Mouse (Mus musculus) embryonic facial prominence, embryonic 14.5 days (tissue): ENCODE measurements around the gene Dnaaf2. TPM values are rescaled to one million over a fixed set of nuclear protein-coding genes. Genes with fewer than 3 reads are reported as not detected.

Experiments used
- ATAC-seq: fragments of 200-750 bp; cut with Nextera tagmentation; 2 replicates; pipeline ENCODE4 v1.8.0; 2017; ENCODE audit warnings: low read depth, moderate number of reproducible peaks, moderate TSS enrichment
- DNase-seq: peaks from one replicate; pipeline ENCODE4 v3.0.0-alpha.2; 2015; ENCODE audit warnings: low spot score
- H3K27ac ChIP-seq: fragments of 300-500 bp; sonication (generic); replicated peaks from 2 replicates; pipeline ENCODE4 v1.5.1; 2014; ENCODE audit warnings: low read depth, mild to moderate bottlenecking, low read length, moderate library complexity
- H3K27me3 ChIP-seq: fragments of 300-500 bp; sonication (generic); replicated peaks from 2 replicates; pipeline ENCODE4 v1.6.1; 2014; ENCODE audit warnings: low read length; ENCODE audit not compliant: control insufficient read depth, insufficient read depth
- H3K36me3 ChIP-seq: fragments of 300-500 bp; sonication (generic); 2 replicates; pipeline ENCODE4 v1.6.1; 2014; ENCODE audit warnings: low read length, mixed read lengths; ENCODE audit not compliant: control insufficient read depth, insufficient read depth
- H3K4me1 ChIP-seq: fragments of 300-500 bp; sonication (generic); 2 replicates; pipeline ENCODE4 v1.6.1; 2014; ENCODE audit warnings: antibody characterized with exemption, low read length; ENCODE audit not compliant: control insufficient read depth, insufficient read depth
- H3K4me2 ChIP-seq: fragments of 300-500 bp; sonication (generic); 2 replicates; pipeline ENCODE4 v1.6.1; 2014; ENCODE audit warnings: low read depth, mild to moderate bottlenecking, low read length, moderate library complexity, mixed read lengths
- H3K4me3 ChIP-seq: fragments of 300-500 bp; sonication (generic); 2 replicates; pipeline ENCODE4 v1.5.1; 2014; ENCODE audit warnings: low read depth, mild to moderate bottlenecking, low read length
- H3K9ac ChIP-seq: fragments of 300-500 bp; sonication (generic); 2 replicates; pipeline ENCODE4 v1.6.1; 2014; ENCODE audit warnings: low read depth, mild to moderate bottlenecking, low read length, moderate library complexity, mixed read lengths
- H3K9me3 ChIP-seq: fragments of 300-500 bp; sonication (generic); 2 replicates; pipeline ENCODE4 v1.6.1; 2016; ENCODE audit warnings: low read length; ENCODE audit not compliant: control insufficient read depth
- WGBS: fragments of 180-500 bp; shearing (Covaris S2); extraction: QIAGEN DNeasy Blood & Tissue Kit; methylation state at CpG from one replicate; pipeline ENCODE4 v1.1.7; 2014; 5-methylcytosine and 5-hydroxymethylcytosine counted together
- polyA plus RNA-seq: library from polyadenylated mRNA; unstranded; fragments of >200 nt; fragmentation: Nextera tagmentation; extraction: Ambion mirVana; gene quantifications from 2 replicates; pipeline ENCODE4 v1.2.1, GENCODE M21; 2014

Gene Dnaaf2
- polyA plus RNA-seq, 1 experiment from 2014 or later = 5.5 TPM

DNA sequence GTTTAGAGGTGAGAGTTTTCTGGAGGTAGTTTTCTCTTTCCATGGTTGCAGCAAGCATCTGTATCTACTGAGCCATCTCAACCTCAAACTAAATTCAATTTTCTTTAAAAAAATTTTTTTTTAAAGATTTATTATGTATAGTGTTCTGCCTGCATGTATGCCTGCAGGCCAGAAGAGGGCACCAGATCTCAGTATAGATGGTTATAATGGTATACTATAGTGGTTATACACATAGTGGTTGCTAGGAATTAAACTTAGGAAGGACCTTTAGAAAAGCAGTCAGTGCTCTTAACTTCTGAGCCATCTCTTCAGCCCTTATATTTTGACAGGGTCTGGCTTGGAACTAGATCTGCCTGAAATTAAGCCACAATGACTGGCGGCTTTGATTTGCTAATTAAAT, 7.7 kb downstream of the Dnaaf2 start:
- H3K4me1 ChIP-seq = peaks cover 5% of the 10 kb centered on the region
- H3K9me3 ChIP-seq = no peaks in the 10 kb centered on the region
- no peak for ATAC-seq
- no peak for DNase-seq
- H3K36me3 ChIP-seq = peaks cover 48% of the 10 kb centered on the region
- no peaks in the 10 kb centered on the region for H3K27me3 ChIP-seq
- no peak overlapping the region for H3K4me3 ChIP-seq
- WGBS = 87% methylated on average over 1 of the region's 1 CpGs
- no peak overlapping the region for H3K9ac ChIP-seq
- no peak overlapping the region for H3K27ac ChIP-seq
- H3K4me2 ChIP-seq = no peak overlapping the region

DNA sequence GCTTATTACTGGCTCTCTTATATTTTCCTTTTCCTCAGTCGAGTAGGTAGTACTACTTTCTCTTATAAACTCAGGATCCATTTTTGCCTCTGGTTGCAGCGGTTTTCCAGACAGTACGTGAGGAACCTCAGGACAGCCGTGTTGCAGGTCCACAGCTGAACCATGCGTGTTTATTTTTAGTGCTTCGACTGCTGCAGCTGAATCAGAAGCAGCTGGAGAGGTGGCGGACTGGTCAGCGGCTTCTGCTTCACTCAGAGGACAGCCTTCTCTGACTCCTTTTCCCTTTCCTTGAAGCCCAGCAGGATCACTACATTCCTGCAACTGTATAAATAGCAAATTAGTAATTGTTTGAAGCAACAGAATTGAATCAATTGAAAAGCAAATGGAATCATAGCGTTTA, 8.2 kb downstream of the Dnaaf2 start:
- no peaks in the 10 kb centered on the region for H3K27me3 ChIP-seq
- H3K9me3 ChIP-seq = no peaks in the 10 kb centered on the region
- H3K4me1 ChIP-seq = peaks cover 8% of the 10 kb centered on the region
- 85% methylated on average over 9 of the region's 9 CpGs for WGBS
- ATAC-seq = no peak
- H3K4me3 ChIP-seq = no peak overlapping the region
- DNase-seq = no peak
- no peak overlapping the region for H3K4me2 ChIP-seq
- peaks cover 48% of the 10 kb centered on the region for H3K36me3 ChIP-seq
- H3K9ac ChIP-seq = no peak overlapping the region
- H3K27ac ChIP-seq = no peak overlapping the region

DNA sequence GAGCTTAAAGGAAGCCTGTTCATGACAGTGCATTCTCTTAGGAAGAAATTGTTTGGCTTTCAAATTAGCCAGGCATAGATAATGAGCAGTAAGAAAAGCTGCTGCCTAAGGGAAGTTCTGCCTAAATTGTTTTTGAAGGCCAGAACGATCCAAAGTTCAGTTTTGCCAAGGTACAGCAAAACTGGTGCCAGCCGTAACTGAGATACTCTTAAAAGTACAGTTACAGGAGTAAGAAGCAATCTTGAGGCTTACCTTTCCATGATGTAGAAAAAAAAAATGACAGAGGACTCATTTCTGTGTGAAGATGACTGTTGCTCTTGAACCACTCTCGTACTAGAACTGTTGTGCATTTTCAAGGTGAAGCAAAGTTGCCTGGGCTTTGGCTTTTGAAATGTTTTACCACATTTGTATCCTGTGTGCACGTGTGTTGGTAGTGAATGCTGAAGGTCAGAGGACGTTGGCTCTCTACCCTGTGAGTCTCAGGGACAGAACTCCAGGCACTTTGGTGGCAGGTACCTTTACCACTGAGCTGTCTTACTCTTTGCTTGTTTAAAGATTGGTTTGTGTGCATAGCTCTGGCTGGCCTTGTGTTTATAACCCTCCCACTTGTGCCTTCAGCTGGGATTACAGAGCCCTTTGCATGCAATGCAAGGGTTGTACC, 11.3 kb downstream of the Dnaaf2 start:
- H3K36me3 ChIP-seq = peaks cover 48% of the 10 kb centered on the region
- H3K27ac ChIP-seq = no peak overlapping the region
- 74% methylated on average over 5 of the region's 5 CpGs for WGBS
- H3K27me3 ChIP-seq = no peaks in the 10 kb centered on the region
- DNase-seq = no peak
- peaks cover 13% of the 10 kb centered on the region for H3K4me1 ChIP-seq
- H3K9ac ChIP-seq = 0 out of 2 replicates have a peak overlapping the region, but pooled peaks have one; percentile 25
- H3K4me3 ChIP-seq = no peak overlapping the region
- ATAC-seq = no peak
- no peaks in the 10 kb centered on the region for H3K9me3 ChIP-seq
- no peak overlapping the region for H3K4me2 ChIP-seq

DNA sequence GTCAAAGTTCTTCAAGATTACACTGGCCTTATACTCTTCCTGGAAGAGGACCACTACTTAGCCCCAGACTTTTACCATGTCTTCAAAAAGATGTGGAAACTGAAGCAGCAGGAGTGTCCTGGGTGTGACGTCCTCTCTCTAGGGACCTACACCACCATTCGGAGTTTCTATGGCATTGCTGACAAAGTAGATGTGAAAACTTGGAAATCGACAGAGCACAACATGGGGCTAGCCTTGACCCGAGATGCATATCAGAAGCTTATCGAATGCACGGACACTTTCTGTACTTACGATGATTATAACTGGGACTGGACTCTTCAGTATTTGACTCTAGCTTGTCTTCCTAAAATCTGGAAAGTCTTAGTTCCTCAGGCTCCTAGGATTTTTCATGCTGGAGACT, 12.9 kb downstream of the Dnaaf2 start:
- peak overlapping the region; percentile 95 for H3K4me2 ChIP-seq
- no peak overlapping the region for H3K27ac ChIP-seq
- peaks cover 13% of the 10 kb centered on the region for H3K4me1 ChIP-seq
- peaks cover 46% of the 10 kb centered on the region for H3K36me3 ChIP-seq
- H3K9me3 ChIP-seq = no peaks in the 10 kb centered on the region
- H3K9ac ChIP-seq = peak overlapping the region; percentile 92
- 72% methylated on average over 7 of the region's 7 CpGs for WGBS
- ATAC-seq (no peak), DNase-seq (no peak)
- H3K4me3 ChIP-seq = peak overlapping the region; percentile 90
- H3K27me3 ChIP-seq = no peaks in the 10 kb centered on the region

DNA sequence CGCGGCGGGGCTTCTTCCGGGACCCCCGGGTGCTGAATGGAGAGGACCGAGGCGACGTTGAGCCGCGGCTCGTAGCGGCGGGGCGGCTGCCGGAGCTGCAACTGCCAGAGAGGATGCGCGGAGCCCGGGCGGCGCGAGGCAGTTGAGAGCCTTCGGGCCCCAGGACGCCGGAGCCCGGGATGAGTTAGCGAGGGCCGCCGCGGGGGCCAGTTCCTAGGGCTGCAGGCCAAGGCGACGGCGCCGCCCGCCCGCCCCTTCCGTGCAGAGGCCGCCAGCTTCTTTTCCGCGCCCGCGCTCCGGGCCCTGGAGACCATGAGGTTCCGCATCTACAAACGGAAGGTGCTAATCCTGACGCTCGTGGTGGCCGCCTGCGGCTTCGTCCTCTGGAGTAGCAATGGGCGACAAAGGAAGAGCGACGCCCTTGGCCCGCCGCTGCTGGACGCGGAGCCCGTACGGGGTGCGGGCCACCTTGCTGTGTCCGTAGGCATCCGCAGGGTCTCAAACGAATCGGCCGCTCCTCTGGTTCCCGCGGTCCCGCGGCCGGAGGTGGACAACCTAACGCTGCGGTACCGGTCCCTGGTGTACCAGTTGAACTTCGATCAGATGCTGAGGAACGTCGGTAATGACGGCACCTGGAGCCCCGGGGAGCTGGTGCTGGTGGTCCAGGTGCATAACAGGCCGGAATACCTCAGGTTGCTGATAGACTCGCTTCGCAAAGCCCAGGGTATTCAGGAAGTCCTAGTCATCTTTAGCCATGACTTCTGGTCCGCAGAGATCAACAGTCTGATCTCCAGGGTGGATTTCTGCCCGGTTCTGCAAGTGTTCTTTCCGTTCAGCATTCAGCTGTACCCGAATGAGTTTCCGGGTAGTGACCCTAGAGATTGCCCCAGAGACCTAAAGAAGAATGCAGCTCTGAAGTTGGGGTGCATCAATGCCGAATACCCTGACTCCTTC, 13.6 kb downstream of the Dnaaf2 start:
- peak overlapping the region; percentile 90 for H3K4me3 ChIP-seq
- H3K27me3 ChIP-seq = no peaks in the 10 kb centered on the region
- WGBS = 3% methylated on average over 62 of the region's 86 CpGs
- H3K27ac ChIP-seq = peak overlapping the region; percentile 86
- peak overlapping the region; percentile 95 for H3K4me2 ChIP-seq
- ATAC-seq = peak; percentile 60
- peak; percentile 44 for DNase-seq
- peaks cover 13% of the 10 kb centered on the region for H3K4me1 ChIP-seq
- H3K9ac ChIP-seq = peak overlapping the region; percentile 92
- H3K36me3 ChIP-seq = peaks cover 39% of the 10 kb centered on the region
- H3K9me3 ChIP-seq = no peaks in the 10 kb centered on the region

DNA sequence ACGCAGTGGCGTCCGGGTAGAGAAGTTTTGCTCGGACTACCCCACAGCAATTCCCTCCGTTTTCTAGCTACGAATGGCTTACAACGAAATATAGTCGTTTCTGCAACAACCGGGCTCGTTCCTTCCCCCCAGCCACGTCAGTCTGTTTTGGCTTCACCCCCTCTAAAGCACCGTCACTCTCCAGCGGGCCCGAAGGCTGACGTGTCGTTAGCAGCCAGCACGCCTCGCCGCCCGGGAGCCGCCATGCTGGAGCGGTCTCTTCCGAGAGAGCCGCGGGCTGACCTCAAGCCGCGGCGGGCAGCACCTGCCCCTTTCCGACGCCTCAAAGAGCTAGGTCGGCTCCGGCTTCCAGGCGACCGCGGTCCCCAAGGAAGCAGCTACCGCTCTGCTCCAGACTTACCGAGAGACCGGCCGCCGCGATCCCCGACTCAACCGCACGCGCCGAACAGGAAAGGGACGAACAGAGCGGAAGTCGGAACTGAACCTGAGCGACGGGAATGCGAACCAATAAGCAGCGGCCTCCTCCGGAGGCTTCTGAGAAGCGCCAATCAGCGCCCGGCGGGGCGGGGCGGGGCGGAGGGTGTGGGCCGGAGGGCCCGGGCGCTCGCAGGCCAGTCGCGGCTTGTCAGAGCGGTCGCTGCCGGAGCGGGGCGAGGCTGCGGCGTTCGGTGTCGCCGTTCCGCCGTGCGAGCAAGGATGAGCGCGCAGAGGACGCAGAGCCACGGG, 14.5 kb downstream of the Dnaaf2 start, which contains the start of the genes Rpl36al and Mgat2:
Gene Rpl36al, minus strand, starts transcription at position 501 of the 726 bp plus-strand sequence.
Gene Mgat2, plus strand, starts transcription at position 575 of the 726 bp plus-strand sequence.
- peak within 1 kb of the TSS; percentile 92 for H3K9ac ChIP-seq
- under 1% methylated on average over 41 of the region's 84 CpGs for WGBS
- H3K4me3 ChIP-seq = peak within 1 kb of the TSS; percentile 90
- peak within 1 kb of the TSS; percentile 95 for H3K4me2 ChIP-seq
- no peaks in the 10 kb centered on the region for H3K9me3 ChIP-seq
- no peaks in the 10 kb centered on the region for H3K27me3 ChIP-seq
- H3K27ac ChIP-seq = peak within 1 kb of the TSS; percentile 86
- H3K36me3 ChIP-seq = peaks cover 32% of the 10 kb centered on the region
- ATAC-seq (peak; percentile 99), DNase-seq (peak; percentile 99)
- H3K4me1 ChIP-seq = peaks cover 13% of the 10 kb centered on the region

DNA sequence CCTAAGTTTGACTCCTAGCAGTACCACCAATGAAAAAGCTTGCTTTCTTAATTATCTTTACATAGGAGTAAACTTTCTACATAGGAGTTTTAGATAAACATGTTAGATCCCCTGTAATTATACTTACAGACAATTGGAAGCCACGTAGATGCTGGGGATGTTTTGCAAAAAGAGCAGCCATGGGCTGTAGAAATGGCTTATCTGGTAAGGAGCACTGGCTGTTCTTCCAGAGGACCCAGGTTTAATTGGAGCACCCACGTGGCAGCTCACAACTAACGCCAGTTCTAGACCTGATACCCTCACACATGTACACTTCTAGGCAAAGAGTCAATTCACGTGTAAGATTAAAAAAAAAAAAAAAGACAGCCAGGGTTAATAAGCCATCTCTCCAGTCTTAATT, 16.4 kb downstream of the Dnaaf2 start:
- Histone ChIP-seq H3K9me3 (no peaks in the 10 kb centered on the region), H3K4me2 (no peak overlapping the region), H3K36me3 (peaks cover 19% of the 10 kb centered on the region), H3K9ac (no peak overlapping the region), H3K4me1 (peaks cover 13% of the 10 kb centered on the region), H3K4me3 (no peak overlapping the region), H3K27ac (no peak overlapping the region), H3K27me3 (no peaks in the 10 kb centered on the region)
- DNase-seq (no peak), ATAC-seq (no peak)
- WGBS = 87% methylated on average over 4 of the region's 4 CpGs

DNA sequence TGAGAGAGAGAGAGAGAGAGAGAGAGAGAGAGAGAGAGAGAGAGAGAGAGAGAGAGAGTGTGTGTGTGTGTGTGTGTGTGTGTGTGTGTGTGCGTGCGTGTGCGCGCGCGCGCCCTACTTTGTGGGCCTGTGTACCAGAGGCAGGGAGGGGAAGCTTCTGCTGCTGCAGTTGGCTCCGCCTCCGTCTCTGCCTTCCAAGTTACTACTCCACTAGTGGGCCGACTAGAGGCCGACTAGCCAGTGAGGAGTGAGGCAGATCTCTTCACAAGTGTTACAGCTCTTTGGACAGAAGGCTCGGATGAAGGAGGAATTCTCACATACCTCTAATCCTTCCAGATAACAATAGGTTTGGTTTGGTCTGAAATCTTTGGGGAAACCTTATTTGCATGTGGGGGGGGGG, 18.9 kb downstream of the Dnaaf2 start:
- DNase-seq = no peak
- no peak for ATAC-seq
- WGBS = 61% methylated on average over 10 of the region's 12 CpGs

More for the DNA sequence above, 18.9 kb downstream of the Dnaaf2 start:
- H3K27me3 ChIP-seq = no peaks in the 10 kb centered on the region
- H3K27ac ChIP-seq = no peak overlapping the region
- no peak overlapping the region for H3K4me3 ChIP-seq
- H3K4me2 ChIP-seq = no peak overlapping the region
- no peak overlapping the region for H3K9ac ChIP-seq
- H3K9me3 ChIP-seq = no peaks in the 10 kb centered on the region
- peaks cover 32% of the 10 kb centered on the region for H3K36me3 ChIP-seq
- H3K4me1 ChIP-seq = 0 out of 2 replicates have a peak, but pooled peaks cover 3% of the 10 kb centered on the region
